Mouse (Mus musculus) embryonic facial prominence, embryonic 14.5 days (tissue): ENCODE data around the gene Atp11a. TPM values are rescaled to one million over a fixed set of nuclear protein-coding genes. Genes with fewer than 3 reads are reported as not detected.

Experiments
- ATAC-seq: fragments of 200-750 bp; cut with Nextera tagmentation; 2 replicates; pipeline ENCODE4 v1.8.0; 2017; ENCODE audit warnings: low read depth, moderate number of reproducible peaks, moderate TSS enrichment
- DNase-seq: peaks from one replicate; pipeline ENCODE4 v3.0.0-alpha.2; 2015; ENCODE audit warnings: low spot score
- H3K27ac ChIP-seq: fragments of 300-500 bp; sonication (generic); replicated peaks from 2 replicates; pipeline ENCODE4 v1.5.1; 2014; ENCODE audit warnings: low read depth, mild to moderate bottlenecking, low read length, moderate library complexity
- H3K27me3 ChIP-seq: fragments of 300-500 bp; sonication (generic); replicated peaks from 2 replicates; pipeline ENCODE4 v1.6.1; 2014; ENCODE audit warnings: low read length; ENCODE audit not compliant: control insufficient read depth, insufficient read depth
- H3K36me3 ChIP-seq: fragments of 300-500 bp; sonication (generic); 2 replicates; pipeline ENCODE4 v1.6.1; 2014; ENCODE audit warnings: low read length, mixed read lengths; ENCODE audit not compliant: control insufficient read depth, insufficient read depth
- H3K4me1 ChIP-seq: fragments of 300-500 bp; sonication (generic); 2 replicates; pipeline ENCODE4 v1.6.1; 2014; ENCODE audit warnings: antibody characterized with exemption, low read length; ENCODE audit not compliant: control insufficient read depth, insufficient read depth
- H3K4me2 ChIP-seq: fragments of 300-500 bp; sonication (generic); 2 replicates; pipeline ENCODE4 v1.6.1; 2014; ENCODE audit warnings: low read depth, mild to moderate bottlenecking, low read length, moderate library complexity, mixed read lengths
- H3K4me3 ChIP-seq: fragments of 300-500 bp; sonication (generic); 2 replicates; pipeline ENCODE4 v1.5.1; 2014; ENCODE audit warnings: low read depth, mild to moderate bottlenecking, low read length
- H3K9ac ChIP-seq: fragments of 300-500 bp; sonication (generic); 2 replicates; pipeline ENCODE4 v1.6.1; 2014; ENCODE audit warnings: low read depth, mild to moderate bottlenecking, low read length, moderate library complexity, mixed read lengths
- H3K9me3 ChIP-seq: fragments of 300-500 bp; sonication (generic); 2 replicates; pipeline ENCODE4 v1.6.1; 2016; ENCODE audit warnings: low read length; ENCODE audit not compliant: control insufficient read depth
- WGBS: fragments of 180-500 bp; shearing (Covaris S2); extraction: QIAGEN DNeasy Blood & Tissue Kit; methylation state at CpG from one replicate; pipeline ENCODE4 v1.1.7; 2014; 5-methylcytosine and 5-hydroxymethylcytosine counted together
- polyA plus RNA-seq: library from polyadenylated mRNA; unstranded; fragments of >200 nt; fragmentation: Nextera tagmentation; extraction: Ambion mirVana; gene quantifications from 2 replicates; pipeline ENCODE4 v1.2.1, GENCODE M21; 2014

The Atp11a gene
- polyA plus RNA-seq, 1 experiment from 2014 or later = 23.7 TPM

- H3K27me3 ChIP-seq = no peaks in the 10 kb centered on the region
- ATAC-seq = no peak
- no peak overlapping the region for H3K4me2 ChIP-seq
- H3K9ac ChIP-seq = no peak overlapping the region
- no peaks in the 10 kb centered on the region for H3K9me3 ChIP-seq
- H3K4me3 ChIP-seq = no peak overlapping the region
- WGBS = 84% methylated on average over 9 of the region's 9 CpGs
- H3K36me3 ChIP-seq = no peaks in the 10 kb centered on the region
- no peaks in the 10 kb centered on the region for H3K4me1 ChIP-seq
- DNase-seq = no peak
- H3K27ac ChIP-seq = no peak overlapping the region
These were observed 31.9 kb downstream of the Atp11a start for GRCm38 (mm10) chr8:12788695-12789094.

DNA sequence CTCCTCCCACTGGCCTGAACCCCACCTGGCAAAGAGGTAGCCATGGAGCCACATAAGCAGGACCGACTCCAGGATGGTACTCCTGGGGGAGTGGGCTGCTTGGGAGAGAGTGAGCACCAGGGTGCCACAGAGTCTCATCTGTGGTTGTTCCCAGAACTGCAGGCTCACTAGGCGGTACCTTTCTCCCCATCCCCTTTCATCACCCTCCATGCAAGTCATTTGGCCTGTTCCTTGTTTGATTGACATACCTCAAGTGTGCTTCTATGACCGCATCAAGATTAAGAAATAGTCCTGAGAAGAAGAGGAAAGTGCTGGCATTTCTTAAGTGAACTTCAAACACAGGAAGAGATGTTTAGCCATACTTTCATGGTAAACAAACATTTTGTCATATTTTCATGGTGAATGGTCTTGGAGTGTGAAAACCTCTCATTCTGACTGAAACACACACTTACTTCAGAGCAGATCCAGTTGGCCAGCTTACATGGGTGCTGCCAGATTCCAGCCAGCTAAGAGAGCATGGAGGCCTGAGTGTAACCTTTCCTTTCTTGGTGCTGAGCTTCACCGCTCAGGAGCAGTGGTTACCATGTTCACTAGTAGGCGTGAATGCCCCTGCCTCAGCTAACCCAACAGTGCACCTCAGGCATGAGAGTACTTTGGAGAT is 38.3 kb downstream of the Atp11a start:
- DNase-seq = no peak
- Histone ChIP-seq H3K27me3 (no peaks in the 10 kb centered on the region), H3K36me3 (no peaks in the 10 kb centered on the region), H3K4me1 (peaks cover 9% of the 10 kb centered on the region), H3K4me2 (no peak overlapping the region), H3K9ac (no peak overlapping the region), H3K9me3 (no peaks in the 10 kb centered on the region), H3K4me3 (no peak overlapping the region), H3K27ac (no peak overlapping the region)
- 89% methylated on average over 5 of the region's 5 CpGs for WGBS
- ATAC-seq = no peak

DNA sequence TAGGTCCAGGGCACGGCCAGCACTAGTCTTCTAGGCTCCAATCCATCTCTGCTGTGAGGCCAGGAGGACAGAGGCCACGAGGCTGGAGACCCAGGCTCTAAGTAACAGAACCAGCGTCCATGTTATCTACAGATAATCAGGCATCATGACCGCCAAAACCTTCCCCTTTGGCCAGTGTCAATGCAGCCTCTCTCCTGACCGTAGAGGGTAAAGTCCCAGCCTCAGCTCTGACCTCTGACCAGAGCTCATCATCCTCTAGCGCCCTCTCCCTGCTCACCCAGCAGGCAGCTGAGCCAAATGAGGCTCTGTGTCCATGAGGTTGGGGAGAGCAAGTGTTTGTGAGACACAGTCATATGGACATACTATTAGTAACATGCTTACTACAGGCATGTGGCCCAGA is 42.3 kb downstream of the Atp11a start:
- peaks cover 28% of the 10 kb centered on the region for H3K4me1 ChIP-seq
- H3K4me2 ChIP-seq = no peak overlapping the region
- H3K9me3 ChIP-seq = no peaks in the 10 kb centered on the region
- WGBS = 74% methylated on average over 6 of the region's 6 CpGs
- H3K27me3 ChIP-seq = no peaks in the 10 kb centered on the region
- H3K9ac ChIP-seq = no peak overlapping the region
- no peak overlapping the region for H3K4me3 ChIP-seq
- ATAC-seq (no peak), DNase-seq (no peak)
- H3K36me3 ChIP-seq = no peaks in the 10 kb centered on the region
- no peak overlapping the region for H3K27ac ChIP-seq

- Histone ChIP-seq H3K9ac (no peak overlapping the region), H3K27me3 (no peaks in the 10 kb centered on the region), H3K9me3 (no peaks in the 10 kb centered on the region), H3K4me3 (no peak overlapping the region), H3K4me1 (peaks cover 28% of the 10 kb centered on the region), H3K4me2 (no peak overlapping the region), H3K27ac (no peak overlapping the region; the same call in 1 of the 2 replicates), H3K36me3 (no peaks in the 10 kb centered on the region)
- WGBS = 59% methylated on average over 6 of the region's 6 CpGs
- DNase-seq (no peak), ATAC-seq (no peak)
These were observed 43.0 kb downstream of the Atp11a start for GRCm38 (mm10) chr8:12799832-12800231.

GRCm38 (mm10) chr8:12800246-12800645 is 43.4 kb downstream of the Atp11a start:
- 40% methylated on average over 2 of the region's 2 CpGs for WGBS

DNA sequence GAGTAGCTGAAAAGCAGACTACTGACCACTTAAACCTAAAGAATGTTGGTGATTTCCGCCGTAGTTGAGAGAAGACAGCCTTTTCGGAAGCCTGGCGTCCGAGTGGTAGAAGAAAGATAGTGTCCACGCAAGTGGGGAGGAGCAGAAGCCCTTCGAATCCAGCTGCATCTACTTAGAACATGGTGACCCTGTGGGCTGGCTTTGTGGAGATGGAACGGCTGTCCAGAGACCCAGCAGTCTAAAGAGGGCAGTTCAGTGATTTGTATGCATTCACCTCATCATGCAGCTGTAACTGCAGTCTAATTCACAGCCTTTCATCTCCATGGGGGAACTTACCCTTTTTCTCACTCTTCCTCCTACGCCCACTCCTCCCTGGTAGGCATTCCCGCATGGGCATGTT is 44.8 kb downstream of the Atp11a start:
- Histone ChIP-seq H3K27ac (no peak overlapping the region), H3K4me2 (no peak overlapping the region), H3K36me3 (no peaks in the 10 kb centered on the region), H3K4me1 (peaks cover 28% of the 10 kb centered on the region), H3K4me3 (no peak overlapping the region), H3K9me3 (no peaks in the 10 kb centered on the region), H3K27me3 (no peaks in the 10 kb centered on the region), H3K9ac (no peak overlapping the region)
- DNase-seq = no peak
- 68% methylated on average over 10 of the region's 10 CpGs for WGBS
- no peak for ATAC-seq

More at GRCm38 (mm10) chr8:12800246-12800645, 43.4 kb downstream of the Atp11a start:
- no peak for DNase-seq
- H3K36me3 ChIP-seq = no peaks in the 10 kb centered on the region
- no peak overlapping the region; the same call in 1 of the 2 replicates for H3K27ac ChIP-seq
- H3K4me3 ChIP-seq = no peak overlapping the region
- no peaks in the 10 kb centered on the region for H3K9me3 ChIP-seq
- H3K4me1 ChIP-seq = peaks cover 28% of the 10 kb centered on the region
- no peak overlapping the region for H3K4me2 ChIP-seq
- H3K9ac ChIP-seq = no peak overlapping the region
- H3K27me3 ChIP-seq = no peaks in the 10 kb centered on the region
- no peak for ATAC-seq

GRCm38 (mm10) chr8:12803121-12803520 is 46.3 kb downstream of the Atp11a start:
- ATAC-seq = no peak

GRCm38 (mm10) chr8:12804909-12805308 is 48.1 kb downstream of the Atp11a start:
- H3K4me2 ChIP-seq = no peak overlapping the region
- H3K27me3 ChIP-seq = no peaks in the 10 kb centered on the region
- H3K9me3 ChIP-seq = no peaks in the 10 kb centered on the region
- no peak overlapping the region for H3K27ac ChIP-seq
- ATAC-seq = no peak
- H3K9ac ChIP-seq = no peak overlapping the region
- no peaks in the 10 kb centered on the region; the same call in none of the 2 replicates for H3K36me3 ChIP-seq
- peaks cover 21% of the 10 kb centered on the region for H3K4me1 ChIP-seq
- WGBS = 77% methylated on average over 5 of the region's 5 CpGs
- no peak for DNase-seq
- H3K4me3 ChIP-seq = no peak overlapping the region

More at GRCm38 (mm10) chr8:12803121-12803520, 46.3 kb downstream of the Atp11a start:
- no peak overlapping the region for H3K9ac ChIP-seq
- no peak overlapping the region for H3K4me3 ChIP-seq
- no peak for DNase-seq
- no peaks in the 10 kb centered on the region for H3K27me3 ChIP-seq
- no peaks in the 10 kb centered on the region for H3K9me3 ChIP-seq
- H3K4me2 ChIP-seq = no peak overlapping the region
- WGBS = 88% methylated on average over 10 of the region's 10 CpGs
- no peak overlapping the region for H3K27ac ChIP-seq
- no peaks in the 10 kb centered on the region for H3K36me3 ChIP-seq
- peaks cover 28% of the 10 kb centered on the region for H3K4me1 ChIP-seq

DNA sequence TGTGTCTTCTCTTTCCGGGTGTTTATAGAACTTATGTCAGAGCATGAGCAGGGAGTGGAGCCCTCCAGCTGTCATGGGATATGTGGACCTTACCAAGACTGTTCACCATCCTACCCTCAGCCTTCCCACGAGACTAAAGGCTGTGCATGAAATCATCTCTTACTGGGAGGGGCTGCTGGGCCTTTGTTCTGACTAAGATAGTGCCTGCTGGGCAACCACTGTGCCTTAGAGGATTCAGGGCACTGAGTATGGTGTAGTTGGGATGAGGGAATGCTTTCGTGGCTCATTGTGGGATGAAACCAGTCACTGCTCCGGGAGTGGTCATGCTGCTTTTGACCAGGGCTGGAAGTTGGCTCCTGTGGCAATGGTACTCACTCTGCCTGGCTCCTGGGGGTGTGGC is 48.8 kb downstream of the Atp11a start:
- H3K9me3 ChIP-seq = no peaks in the 10 kb centered on the region
- H3K9ac ChIP-seq = no peak overlapping the region
- no peak for DNase-seq
- no peak overlapping the region for H3K4me2 ChIP-seq
- H3K36me3 ChIP-seq = no peaks in the 10 kb centered on the region; the same call in none of the 2 replicates
- 65% methylated on average over 4 of the region's 4 CpGs for WGBS
- peaks cover 14% of the 10 kb centered on the region for H3K4me1 ChIP-seq
- ATAC-seq = no peak
- H3K4me3 ChIP-seq = no peak overlapping the region
- H3K27me3 ChIP-seq = no peaks in the 10 kb centered on the region
- no peak overlapping the region for H3K27ac ChIP-seq
